Mouse (Mus musculus) heart, adult 2 months (tissue): ENCODE measurements at regions not wholly inside any gene's neighbourhood (a gene's known extent, or its start where the extent isn't known, plus 50 kb on each side); places are given as distances from the start of the nearest gene placed in this dataset.

Experiments used
- DNase-seq, 2 experiments: peaks; one replicate each; pipeline ENCODE4 v3.0.0; 2021
- H3K27ac ChIP-seq: fragments of 200-600 bp; 2 replicates; pipeline ENCODE4 v1.8.1; 2022
- H3K27me3 ChIP-seq: fragments of 200-500 bp; 2 replicates; pipeline ENCODE4 v1.6.1; 2012; ENCODE audit warnings: mild to moderate bottlenecking, low read length, inconsistent platforms, mixed read lengths; ENCODE audit not compliant: control insufficient read depth, insufficient read depth
- H3K36me3 ChIP-seq: fragments of 200-500 bp; 2 replicates; pipeline ENCODE4 v1.6.1; 2012; ENCODE audit warnings: low read length, inconsistent platforms; ENCODE audit not compliant: control insufficient read depth, insufficient read depth
- H3K4me1 ChIP-seq: fragments of 200-500 bp; 2 replicates; pipeline ENCODE4 v1.6.1; 2011; ENCODE audit warnings: low read length; ENCODE audit not compliant: control insufficient read depth, insufficient read depth
- H3K4me3 ChIP-seq: fragments of 200-600 bp; 2 replicates; pipeline ENCODE4 v1.8.1; 2022
- H3K79me2 ChIP-seq: fragments of 200-500 bp; replicated peaks from 2 replicates; pipeline ENCODE4 v1.6.1; 2012; ENCODE audit warnings: mild to moderate bottlenecking, inconsistent platforms, low read length, moderate library complexity, mixed read lengths; ENCODE audit not compliant: control insufficient read depth, insufficient read depth
- H3K9ac ChIP-seq: fragments of 200-500 bp; 2 replicates; pipeline ENCODE4 v1.6.1; 2012; ENCODE audit warnings: low read depth, mild to moderate bottlenecking, control low read depth, inconsistent platforms, low read length, mixed read lengths
- CTCF ChIP-seq: fragments of 200-600 bp; IDR thresholded peaks from 2 replicates; pipeline ENCODE4 v1.8.1; 2022; ENCODE audit warnings: antibody characterized with exemption, mild to moderate bottlenecking, moderate library complexity
- EP300 ChIP-seq: fragments of 200-500 bp; IDR thresholded peaks from 2 replicates; pipeline ENCODE4 v1.6.1; 2011; ENCODE audit warnings: low read depth, low read length, control low read depth; ENCODE audit not compliant: insufficient read depth
- POLR2A ChIP-seq: fragments of 200-500 bp; IDR thresholded peaks from 2 replicates; pipeline ENCODE4 v1.6.1; 2011; ENCODE audit warnings: mild to moderate bottlenecking, low read depth, low read length, control low read depth; ENCODE audit not compliant: insufficient read depth
- WGBS: fragments of 180-500 bp; shearing (Covaris S2); methylation state at CpG from one replicate; pipeline ENCODE4 v1.1.7; 2018; 5-methylcytosine and 5-hydroxymethylcytosine counted together
- intact Hi-C: fragments of 180-260 bp; cut with DNase I; formaldehyde crosslinking; loops from one replicate; pipeline ENCODE4 v1.15.1; 2025

GRCm38 (mm10) chr14:104937083-104937864 lies 239.9 kb downstream of the Rbm26 start:
- WGBS: 76% methylated on average over 10 of the region's 10 CpGs
- no peak overlapping the region for H3K27ac ChIP-seq

GRCm38 (mm10) chr14:104935956-104936355 lies 241.2 kb downstream of the Rbm26 start:
- no peak overlapping the region for H3K4me3 ChIP-seq
- TF ChIP-seq CTCF (no peak), POLR2A (no peak)
- no peaks in the 10 kb centered on the region for H3K4me1 ChIP-seq
- 69% methylated on average over 11 of the region's 11 CpGs for WGBS
- intact Hi-C loops: no loop called here
- H3K27me3 ChIP-seq: no peaks in the 10 kb centered on the region
- no peak overlapping the region for H3K27ac ChIP-seq
- DNase-seq: no peak
- H3K9ac ChIP-seq: no peak overlapping the region
- no peaks in the 10 kb centered on the region for H3K36me3 ChIP-seq
- H3K79me2 ChIP-seq: no peaks in the 10 kb centered on the region

More at GRCm38 (mm10) chr14:104937083-104937864, 239.9 kb downstream of the Rbm26 start:
- TF ChIP-seq POLR2A: no peak
- no peak for TF ChIP-seq CTCF
- TF ChIP-seq EP300: no peak
- Histone ChIP-seq H3K9ac (no peak overlapping the region), H3K27me3 (no peaks in the 10 kb centered on the region), H3K4me1 (no peaks in the 10 kb centered on the region), H3K36me3 (no peaks in the 10 kb centered on the region), H3K79me2 (no peaks in the 10 kb centered on the region), H3K4me3 (no peak overlapping the region)
- DNase-seq: no peak
- intact Hi-C loops: no loop called here

GRCm38 (mm10) chr14:104905706-104906105 lies 271.4 kb downstream of the Rbm26 start:
- H3K36me3 ChIP-seq: no peaks in the 10 kb centered on the region
- no peak for DNase-seq
- H3K27me3 ChIP-seq: no peaks in the 10 kb centered on the region
- no peaks in the 10 kb centered on the region for H3K4me1 ChIP-seq
- TF ChIP-seq POLR2A (no peak), EP300 (no peak), CTCF (no peak)
- H3K4me3 ChIP-seq: no peak overlapping the region
- intact Hi-C loops: no loop called here
- no peak overlapping the region for H3K27ac ChIP-seq
- H3K79me2 ChIP-seq: no peaks in the 10 kb centered on the region
- no peak overlapping the region for H3K9ac ChIP-seq

- Histone ChIP-seq H3K4me3 (no peak overlapping the region), H3K27me3 (no peaks in the 10 kb centered on the region), H3K4me1 (no peaks in the 10 kb centered on the region), H3K9ac (no peak overlapping the region), H3K36me3 (no peaks in the 10 kb centered on the region), H3K27ac (no peak overlapping the region), H3K79me2 (no peaks in the 10 kb centered on the region)
- TF ChIP-seq EP300 (no peak), POLR2A (no peak), CTCF (no peak)
- DNase-seq: no peak
- intact Hi-C loops: no loop called here
- 74% methylated on average over 10 of the region's 10 CpGs for whole genome bisulfite sequencing
Measured at GRCm38 (mm10) chr14:104902120-104903027, 274.8 kb downstream of the Rbm26 start.

GRCm38 (mm10) chr14:104901072-104901471 lies 276.1 kb downstream of the Rbm26 start:
- intact Hi-C loops: no loop called here
- H3K36me3 ChIP-seq: no peaks in the 10 kb centered on the region
- no peak for DNase-seq
- no peaks in the 10 kb centered on the region for H3K79me2 ChIP-seq
- WGBS: 43% methylated on average over 11 of the region's 11 CpGs
- no peaks in the 10 kb centered on the region for H3K4me1 ChIP-seq
- no peak overlapping the region for H3K27ac ChIP-seq
- H3K27me3 ChIP-seq: no peaks in the 10 kb centered on the region
- TF ChIP-seq CTCF (no peak), EP300 (no peak), POLR2A (no peak)
- no peak overlapping the region for H3K4me3 ChIP-seq
- H3K9ac ChIP-seq: no peak overlapping the region

GRCm38 (mm10) chr14:104871203-104871602 lies 305.9 kb downstream of the Rbm26 start:
- no peak for DNase-seq
- Histone ChIP-seq H3K4me3 (no peak overlapping the region), H3K27ac (no peak overlapping the region), H3K9ac (no peak overlapping the region), H3K79me2 (no peaks in the 10 kb centered on the region), H3K36me3 (no peaks in the 10 kb centered on the region), H3K4me1 (no peaks in the 10 kb centered on the region), H3K27me3 (no peaks in the 10 kb centered on the region)
- WGBS: 64% methylated on average over 3 of the region's 3 CpGs
- intact Hi-C loops: no loop called here
- TF ChIP-seq EP300: no peak
- no peak for TF ChIP-seq CTCF
- TF ChIP-seq POLR2A: no peak
